Mouse (Mus musculus) megakaryocyte progenitor cell, adult 5-6 weeks (primary cell): ENCODE measurements around the gene Bcl6. TPM values are rescaled to one million over a fixed set of nuclear protein-coding genes. Genes with fewer than 3 reads are reported as not detected.

Source experiments
- ATAC-seq: replicated peaks from 2 replicates; pipeline ENCODE4 v1.8.0; 2016; ENCODE audit warnings: mild to moderate bottlenecking, moderate TSS enrichment, inconsistent platforms; ENCODE audit not compliant: poor library complexity
- total RNA-seq, 2 experiments: library from RNA; stranded (forward) in 1 of 2; stranded (reverse) in 1 of 2; fragments of 157-497, 149-512 nt in 1 of 2; fragments of 200-1000 nt in 1 of 2; gene quantifications; 2 replicates each; pipeline versions ENCODE4 v1.2.3 to v1.2.4; 2015 to 2017

Bcl6 gene
- total RNA-seq, 2 experiments from 2014 or later, result 3.2 to 4.1 TPM

DNA sequence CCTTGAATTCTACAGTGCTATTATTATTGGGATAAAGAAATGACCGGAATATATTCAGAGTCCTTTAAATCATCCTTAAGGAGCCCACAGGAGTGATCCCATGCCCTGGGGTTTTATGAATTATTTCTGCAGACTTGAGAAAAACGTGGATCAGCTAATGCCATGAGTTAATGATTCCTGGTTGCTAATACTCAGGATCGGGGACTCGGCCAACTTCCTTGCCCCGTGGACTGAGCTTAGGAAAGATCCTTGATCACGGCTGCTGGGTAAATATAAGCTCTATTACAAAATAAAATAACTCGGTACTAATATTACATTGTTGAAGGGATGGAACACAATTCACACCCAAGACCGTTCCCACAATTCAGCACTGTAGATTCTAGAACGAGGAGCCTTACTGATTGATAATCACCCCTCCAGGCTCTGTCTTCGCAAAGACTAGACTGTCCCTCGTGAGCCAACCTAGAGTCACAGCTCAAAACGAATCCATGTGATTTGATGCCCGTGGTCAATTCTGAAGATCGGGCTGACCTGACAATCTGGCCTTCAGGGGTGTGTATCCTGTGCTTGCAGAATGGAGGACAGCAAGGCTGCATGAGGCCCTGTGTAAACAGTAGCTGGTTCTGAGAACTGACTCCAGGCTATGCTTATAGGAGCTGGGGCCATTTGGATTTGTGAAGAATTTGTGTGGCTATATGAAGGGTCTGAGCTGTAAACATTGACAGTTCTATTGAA lies 3.4 kb upstream of the Bcl6 start:
- no peak for ATAC-seq

DNA sequence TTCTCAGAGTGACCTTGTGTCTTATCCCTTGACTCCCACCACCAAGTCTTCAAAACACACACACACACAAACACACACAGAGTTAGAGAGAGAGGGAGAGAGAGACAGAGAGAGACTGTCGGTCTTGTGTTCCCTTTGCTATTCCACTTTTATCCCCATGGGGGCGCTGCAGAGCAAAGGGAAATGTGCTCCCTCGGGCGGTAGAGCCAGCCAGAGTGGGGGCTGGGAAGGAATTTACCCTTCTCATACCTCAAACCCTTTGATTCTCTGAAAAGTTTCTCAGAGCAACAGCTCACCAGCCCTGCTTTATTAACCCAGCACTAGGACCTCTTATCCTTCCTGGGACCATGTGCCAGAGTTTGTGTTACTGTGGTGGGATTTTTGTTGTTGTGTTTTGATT lies 2.5 kb upstream of the Bcl6 start:
- peak; percentile 62 for ATAC-seq

DNA sequence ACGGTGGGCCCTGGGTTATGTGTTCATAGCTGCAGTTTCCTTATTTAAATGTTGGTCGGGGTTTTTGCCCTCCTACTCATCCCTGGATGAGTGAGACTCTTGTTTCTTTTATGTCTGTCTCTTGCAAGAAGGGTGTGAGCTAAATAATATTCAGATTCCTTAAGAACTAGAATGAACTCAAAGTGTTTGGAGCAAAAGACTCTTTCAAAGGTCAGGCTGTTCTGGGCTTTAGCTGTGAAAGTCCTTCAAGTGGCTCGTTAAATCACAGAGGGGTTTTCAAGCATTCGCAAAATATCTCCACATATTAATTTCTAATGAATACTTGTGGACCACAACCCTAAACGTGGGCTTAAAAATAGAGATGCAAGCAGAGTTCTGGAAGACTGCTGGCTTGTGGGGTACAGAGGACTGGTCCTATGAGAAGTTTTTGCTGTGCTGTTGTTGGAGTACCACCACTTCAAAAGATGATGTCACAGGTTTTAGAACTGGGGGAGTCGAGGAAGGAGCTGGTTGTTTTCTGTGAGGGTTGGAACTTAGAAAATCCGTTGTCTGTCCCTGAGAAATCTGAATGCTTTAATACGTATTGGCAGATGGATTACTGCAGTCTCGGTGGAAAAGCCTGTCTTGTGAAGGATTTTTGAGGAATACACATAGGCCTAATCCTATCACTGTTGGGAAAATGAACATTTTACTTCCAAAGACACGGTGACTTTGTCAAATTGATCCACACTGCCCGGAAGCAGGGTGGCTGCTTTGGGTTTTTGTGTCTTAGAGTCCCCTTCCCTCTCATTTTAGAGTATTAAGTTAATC lies 1.7 kb upstream of the Bcl6 start:
- ATAC-seq, result no peak

DNA sequence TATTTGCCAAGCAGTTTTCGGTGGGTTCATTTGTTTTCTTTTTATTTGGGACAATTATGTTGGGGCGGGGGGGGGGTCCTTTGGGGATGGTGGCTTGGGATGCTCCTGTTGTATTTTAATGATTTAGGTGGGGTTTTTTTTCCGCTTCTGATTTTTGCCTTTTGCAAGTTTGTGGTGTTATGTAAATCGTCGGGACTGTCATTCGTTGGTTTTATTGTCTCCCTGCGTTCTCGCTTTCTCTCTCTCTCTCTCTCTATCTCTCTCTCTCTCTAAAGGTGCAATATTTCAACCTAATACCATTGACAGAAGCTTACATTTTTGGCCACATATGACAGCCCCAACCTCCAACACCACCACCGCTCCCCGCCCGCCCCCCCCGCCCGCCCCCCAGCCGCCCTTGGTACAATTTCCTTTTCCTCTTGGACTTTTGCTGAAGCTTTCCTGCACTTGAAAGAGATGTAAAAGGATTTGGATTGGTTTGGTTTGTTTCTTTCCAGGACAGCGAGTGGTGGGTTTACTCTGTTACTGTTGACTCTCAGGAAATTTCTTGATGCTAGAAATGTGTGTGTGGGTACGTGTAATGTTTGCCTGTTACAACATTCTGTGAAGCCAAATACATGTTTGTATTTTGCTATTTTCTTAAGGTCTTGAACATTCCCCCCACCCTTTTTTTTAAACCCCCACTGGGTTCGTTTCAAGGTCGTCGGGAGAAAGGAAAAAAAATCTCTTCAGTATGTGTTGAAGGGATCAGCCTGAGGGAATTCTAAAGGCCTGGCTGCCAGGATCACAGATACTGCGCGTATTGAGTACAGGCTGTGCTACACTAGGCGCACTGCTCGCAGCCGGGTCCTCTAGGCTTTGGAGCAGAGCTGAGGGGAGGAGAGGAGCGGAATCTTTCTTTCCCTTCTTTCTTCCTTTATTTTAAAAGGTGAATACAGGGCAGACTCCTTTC lies 833 bp upstream of the Bcl6 start:
- no peak for ATAC-seq

DNA sequence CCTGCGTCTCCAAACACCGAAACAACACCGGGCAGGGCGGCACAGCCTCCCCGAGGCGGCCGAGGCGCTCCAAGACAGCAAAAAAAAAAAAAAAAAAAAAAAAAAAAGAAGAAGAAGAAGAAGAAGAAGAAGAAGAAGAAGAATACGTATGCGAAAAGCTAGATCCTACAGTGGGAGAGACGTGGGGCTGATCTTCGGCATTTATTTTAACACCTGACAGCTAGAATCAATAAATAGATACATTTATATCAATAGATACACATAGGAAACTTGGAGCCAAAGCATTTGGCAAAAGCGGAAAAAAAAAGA lies 541 bp downstream of the Bcl6 start:
- ATAC-seq, result no peak

DNA sequence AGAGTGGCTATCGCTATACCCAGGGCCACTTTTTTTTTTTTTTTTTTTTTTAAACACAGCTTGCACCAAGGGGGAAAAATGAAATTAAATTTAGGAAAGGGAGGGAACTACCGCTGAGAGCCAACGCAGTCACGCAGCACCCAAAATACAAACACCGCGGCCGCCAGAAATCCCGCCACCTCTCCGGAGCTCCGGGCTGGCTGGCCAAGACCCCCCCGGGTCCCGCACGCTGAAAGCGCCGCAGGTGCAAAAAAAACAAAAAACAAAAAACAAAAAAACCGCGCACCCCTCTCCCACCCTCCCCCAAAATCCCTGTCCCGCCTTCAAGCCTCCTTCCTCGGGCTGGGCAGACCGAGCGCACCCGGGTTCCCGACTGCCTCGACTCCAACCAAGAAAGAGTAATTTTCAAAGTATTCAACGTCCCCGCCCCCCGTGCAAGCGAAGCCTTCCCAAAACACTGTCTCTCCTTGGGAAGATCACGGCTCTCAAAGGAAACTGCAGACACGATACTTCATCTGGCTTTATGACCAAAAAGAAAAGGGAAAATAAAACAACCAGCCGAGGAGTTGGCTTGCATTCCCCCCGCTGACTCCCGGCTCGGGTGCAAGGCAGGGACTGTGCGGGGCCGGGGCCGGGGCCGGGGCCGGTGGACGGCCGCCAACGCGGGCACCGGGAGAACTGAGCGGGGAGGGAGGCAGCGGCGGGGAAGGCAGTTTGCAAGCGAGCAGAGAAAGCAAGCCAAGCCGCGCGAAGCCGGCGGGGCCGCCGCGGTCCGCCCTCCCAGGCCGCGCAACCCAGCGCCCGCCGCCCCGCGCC lies 1.1 kb downstream of the Bcl6 start:
- ATAC-seq, result no peak

DNA sequence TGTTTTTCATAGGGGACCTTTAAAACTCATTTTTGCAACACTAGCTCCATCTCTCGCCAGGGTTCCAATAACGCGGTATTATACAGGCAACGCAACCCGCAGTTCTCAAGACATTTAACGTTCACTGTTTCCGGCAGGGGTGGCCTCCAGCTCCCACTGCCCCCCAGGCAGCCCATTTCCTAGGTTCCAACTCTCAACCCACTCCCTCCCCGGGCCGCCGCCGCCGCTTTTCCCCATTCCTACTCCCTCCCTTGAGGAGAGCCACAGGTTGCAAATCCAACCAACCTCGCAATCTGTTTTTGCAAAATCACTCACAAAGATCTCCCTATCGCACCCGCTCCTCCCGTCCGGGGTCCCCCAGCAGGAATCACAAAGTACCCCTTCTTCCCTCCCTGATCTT lies 1.8 kb downstream of the Bcl6 start:
- ATAC-seq, result no peak

DNA sequence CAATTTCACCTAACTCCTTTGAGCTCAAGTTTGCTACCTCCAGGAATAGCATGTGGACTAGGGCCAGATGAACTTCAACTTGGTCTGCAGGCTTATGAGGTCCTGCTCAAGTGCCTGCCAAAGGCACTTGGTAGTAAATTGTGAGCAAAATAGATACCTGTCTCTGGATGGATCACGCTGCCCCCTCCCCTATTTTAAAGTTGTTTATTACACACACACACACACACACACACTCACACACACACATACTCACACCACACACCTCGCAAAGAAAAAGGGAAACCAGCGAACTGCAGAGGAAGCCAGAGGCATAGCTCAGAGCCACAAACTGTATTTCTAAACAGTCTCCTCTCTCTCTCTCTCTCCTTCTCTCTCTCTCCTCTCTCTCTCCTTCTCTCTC lies 2.5 kb downstream of the Bcl6 start:
- ATAC-seq, result no peak

DNA sequence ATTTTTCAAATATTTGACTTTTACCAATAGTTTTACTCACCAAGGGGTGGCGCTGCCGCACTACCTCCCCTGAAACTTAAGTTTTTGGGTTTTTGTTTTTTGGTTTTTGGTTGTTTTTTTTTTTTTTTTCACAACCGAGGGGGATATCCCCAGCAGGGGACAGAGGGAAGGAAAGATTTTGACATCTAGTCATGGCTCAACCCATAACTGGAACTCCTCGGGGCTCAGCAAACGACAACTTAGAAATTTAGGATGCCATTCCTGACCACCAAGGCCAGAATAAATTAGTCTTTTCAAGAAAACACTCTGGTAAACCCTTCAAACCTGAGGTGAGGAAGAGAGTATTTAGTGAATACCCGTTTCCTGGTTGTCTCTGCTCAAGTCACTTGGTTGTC lies 3.2 kb downstream of the Bcl6 start:
- ATAC-seq, result peak; percentile 7

DNA sequence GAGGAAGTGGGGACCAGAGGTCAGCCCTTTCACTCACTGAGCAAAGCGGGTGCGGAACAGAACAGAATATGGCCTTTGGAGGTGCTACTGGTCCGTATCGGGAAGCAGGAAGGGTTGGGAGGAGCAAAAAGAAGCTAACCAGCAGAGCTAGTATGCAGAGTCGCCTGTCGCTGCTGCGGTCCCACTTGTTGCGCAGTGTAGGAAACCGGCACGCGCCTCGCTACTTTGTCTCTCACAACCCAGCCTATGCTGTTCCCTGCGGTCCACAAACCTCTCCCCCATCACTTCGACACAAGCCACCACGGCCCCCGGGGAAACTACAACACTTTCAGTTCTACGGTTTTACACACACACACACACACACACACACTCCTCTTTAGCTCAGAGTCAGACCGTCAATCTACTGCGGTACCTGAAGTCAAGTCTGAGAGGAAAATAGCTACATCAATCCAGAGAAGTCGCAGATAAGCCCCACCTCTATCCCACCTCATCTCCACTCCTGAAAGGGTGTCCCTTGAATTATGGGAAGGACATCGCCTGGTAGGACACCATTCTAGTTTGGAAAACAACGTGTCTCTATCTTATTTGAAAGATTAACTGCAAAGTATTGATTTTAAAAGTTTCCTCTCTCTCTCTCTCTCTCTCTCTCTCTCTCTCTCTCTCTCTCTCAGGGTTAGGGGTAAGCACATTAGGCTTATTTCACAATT lies 3.7 kb downstream of the Bcl6 start:
- peak; percentile 9 for ATAC-seq

DNA sequence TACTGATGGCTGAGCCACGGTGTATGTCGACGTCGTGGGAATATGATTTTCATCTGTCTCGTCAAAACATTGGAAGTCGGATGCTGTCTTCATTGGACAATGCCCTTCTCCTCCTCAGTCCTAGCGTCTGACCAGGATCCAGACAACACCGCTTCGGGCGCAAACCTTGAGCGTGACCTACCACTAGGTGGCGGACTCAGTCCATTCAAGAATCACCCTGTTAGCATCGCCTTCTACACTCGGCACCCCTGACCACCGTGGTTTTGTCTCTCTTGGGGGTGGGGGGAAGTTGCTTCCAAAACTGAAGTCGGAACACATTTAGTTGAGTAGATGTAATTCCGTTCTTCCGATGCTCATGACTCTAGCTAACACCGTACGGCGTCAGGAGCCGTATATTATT lies 4.5 kb downstream of the Bcl6 start:
- ATAC-seq, result peak; percentile 51

DNA sequence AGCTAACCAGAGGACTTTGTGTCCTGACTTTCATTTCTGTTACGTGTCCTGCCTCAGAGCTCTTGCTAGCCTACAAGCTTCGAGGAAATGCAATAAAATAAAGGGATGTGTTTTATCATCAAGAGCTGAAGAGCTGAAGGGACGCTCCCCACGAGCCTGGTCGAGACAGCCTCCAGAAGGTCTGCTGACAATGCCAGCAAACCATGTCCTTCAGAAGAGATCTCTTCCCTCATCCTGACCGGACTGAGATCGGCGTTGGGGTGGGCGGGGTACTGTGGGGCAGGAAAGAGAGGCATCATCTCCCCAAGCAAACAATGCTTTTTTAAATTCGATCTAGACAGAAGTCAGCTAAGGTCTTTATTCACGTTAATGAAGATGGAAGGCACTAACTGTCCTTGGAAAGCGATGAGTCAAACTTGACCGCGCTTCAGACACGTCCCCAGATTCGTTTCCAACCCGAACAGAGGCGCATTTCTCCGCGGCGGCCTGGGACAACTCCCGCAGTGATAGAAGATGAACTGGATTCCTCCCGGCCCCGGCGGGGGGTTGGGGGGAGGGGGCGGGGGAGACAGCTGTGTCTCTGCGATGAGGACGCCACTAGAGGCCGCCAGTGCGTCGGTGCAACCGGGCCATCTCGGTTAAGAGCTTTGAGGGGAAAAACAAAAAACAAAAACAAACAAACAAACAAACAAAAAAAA lies 5.6 kb downstream of the Bcl6 start:
- ATAC-seq, result no peak

DNA sequence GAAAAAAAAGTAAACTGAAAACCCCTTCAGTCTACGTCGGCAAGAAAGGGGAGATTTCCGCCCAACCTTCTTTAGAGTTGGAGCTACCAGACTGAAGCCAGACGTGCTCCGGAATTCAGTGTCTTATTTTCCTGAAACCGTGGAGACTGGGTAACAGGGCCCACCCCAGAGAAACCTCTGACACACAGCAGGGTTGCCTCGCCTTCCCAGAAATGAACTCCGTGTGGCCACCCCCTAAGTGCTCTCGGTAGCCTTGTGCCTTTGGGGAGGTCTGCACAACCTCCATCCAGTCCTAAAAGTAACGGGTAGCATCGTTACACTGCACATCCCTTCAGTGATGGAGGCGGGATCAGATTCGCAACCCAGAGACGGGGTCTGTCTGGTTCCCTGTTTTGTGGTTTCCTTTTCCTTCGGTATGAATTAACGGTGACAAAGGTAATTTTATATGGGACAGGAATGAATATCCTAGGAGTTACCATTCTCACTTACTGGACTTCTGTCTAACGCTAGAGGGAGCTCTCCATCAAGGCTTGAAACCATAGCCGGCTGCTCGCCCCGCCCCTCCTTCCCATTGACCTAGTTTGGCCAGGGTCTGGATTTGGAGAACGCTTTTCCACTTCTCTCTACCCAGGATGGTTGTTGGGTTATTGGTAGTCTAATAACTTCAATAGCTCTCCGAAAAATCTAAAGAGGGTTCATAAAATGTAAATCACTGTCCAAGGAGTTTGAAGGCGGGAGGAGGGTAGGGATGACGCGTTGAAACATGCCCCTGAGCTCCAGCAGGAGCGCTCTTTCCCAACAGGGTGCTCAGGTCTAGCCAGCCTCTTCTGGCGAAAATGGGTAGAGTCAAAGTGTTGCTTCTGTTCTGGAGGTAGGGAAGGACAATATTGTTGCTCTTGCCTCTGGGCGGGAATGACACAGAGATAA lies 6.5 kb downstream of the Bcl6 start:
- ATAC-seq, result peak; percentile 60

DNA sequence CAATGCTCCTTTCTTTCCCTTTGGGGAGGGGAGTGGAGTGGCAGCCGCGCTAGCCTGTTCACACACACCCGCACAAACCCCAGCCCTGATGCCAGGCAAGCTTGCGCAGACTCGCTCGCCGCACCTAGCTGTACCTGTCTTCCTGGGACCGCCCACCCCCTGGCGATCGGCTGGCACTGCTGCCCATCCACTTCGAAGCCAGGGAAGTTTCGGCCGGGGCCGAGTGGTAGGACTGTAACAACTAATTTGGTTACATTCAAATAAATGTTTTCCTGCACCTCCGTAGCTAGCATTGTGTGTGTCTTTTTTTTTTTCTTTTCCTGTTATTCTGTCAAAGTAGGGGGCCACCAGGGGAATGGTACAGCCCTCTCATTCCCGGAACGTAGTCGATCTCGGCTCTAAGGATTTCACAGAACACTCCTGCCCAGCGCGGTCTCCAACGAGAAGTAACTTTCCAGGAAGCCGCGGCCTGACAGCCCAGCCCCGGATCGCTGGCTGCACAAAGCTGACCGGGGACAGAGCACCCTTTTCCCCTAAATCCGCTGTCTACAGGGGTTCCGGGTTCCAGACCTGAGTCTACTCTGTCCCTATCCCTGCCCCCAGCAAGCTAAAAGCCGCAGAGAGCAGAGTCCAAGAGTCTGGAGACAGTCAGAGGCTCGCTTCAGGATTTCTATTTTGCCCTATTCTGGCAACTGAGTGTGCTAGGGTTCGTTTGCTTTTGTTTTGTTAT lies 7.5 kb downstream of the Bcl6 start:
- no peak for ATAC-seq

DNA sequence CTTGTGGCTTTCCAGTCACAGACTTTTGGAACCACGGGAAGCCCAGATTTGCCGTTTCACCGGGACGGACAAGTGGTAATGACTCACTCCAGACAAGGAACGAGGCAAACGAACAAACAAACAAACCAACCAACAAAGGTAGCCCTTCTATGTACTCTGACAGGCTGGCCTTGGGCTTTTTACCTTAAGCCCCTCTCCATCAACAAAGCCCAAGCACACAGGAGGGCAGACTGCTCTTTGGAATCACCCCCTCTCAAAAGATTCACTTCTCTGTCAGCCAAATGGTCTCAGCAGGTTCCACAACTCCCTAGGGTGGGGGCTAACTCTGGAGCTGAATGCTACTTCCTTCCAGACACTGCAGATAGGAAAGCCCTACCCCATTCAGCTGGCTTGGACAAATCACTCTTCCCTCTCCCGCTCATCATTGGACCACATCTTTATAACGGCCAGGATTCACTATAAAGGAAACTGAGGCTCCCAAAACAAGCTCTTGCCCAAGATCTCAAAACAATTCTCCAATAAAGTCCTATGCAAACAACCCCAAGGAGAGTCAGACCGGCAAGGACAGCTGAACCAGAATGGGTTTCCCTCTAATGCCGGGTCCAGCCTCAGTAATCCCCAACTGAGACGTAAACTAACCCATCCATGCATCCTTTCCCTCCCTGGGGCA lies 8.3 kb downstream of the Bcl6 start:
- ATAC-seq, result no peak

DNA sequence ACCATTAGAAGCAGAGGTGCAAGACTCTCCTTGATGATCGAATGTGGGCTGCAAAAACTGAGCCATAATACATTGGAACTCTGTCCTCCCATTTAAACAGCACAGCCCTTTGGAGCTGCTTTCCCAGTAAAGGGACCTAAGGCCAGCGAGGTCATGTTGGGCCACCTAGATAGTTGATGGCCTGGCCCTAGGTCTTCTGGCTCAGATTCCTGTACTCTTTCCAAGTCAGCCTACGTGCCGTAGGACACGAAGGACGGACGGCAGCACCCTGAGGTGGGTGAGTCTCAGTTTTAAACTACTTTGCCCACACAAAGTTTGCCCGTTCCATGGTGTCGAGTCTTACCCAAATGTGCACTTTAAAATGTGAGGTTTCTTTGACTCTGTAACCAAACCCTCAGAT lies 9.2 kb downstream of the Bcl6 start:
- no peak for ATAC-seq

DNA sequence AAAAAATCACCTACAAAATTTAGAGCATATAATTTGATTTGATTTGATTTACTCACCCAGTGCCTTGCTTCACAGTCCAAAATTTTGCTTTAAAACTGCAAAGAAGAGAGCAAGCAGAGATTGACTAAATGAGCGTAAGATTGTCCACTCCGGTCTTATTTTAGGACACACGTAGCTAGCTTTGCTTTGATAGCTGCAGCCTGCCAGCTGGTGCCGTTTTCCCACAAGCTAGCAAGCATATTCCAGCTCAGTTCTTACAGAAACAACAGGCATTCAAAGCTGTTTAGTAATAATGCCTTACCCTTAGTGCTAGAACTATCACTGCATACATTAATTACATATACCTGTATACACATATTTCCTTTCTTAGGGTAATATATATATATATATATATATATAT lies 10.2 kb downstream of the Bcl6 start:
- ATAC-seq, result no peak
